Mouse (Mus musculus): ENCODE measurements around the gene Tango6. TPM values are rescaled to one million over a fixed set of nuclear protein-coding genes. Genes with fewer than 3 reads are reported as not detected.

Tango6 gene
- polyA plus RNA-seq (2014; fragmentation: Nextera tagmentation; extraction: Ambion mirVana): 8.5 and 14.5 TPM in 2 replicates

DNA sequence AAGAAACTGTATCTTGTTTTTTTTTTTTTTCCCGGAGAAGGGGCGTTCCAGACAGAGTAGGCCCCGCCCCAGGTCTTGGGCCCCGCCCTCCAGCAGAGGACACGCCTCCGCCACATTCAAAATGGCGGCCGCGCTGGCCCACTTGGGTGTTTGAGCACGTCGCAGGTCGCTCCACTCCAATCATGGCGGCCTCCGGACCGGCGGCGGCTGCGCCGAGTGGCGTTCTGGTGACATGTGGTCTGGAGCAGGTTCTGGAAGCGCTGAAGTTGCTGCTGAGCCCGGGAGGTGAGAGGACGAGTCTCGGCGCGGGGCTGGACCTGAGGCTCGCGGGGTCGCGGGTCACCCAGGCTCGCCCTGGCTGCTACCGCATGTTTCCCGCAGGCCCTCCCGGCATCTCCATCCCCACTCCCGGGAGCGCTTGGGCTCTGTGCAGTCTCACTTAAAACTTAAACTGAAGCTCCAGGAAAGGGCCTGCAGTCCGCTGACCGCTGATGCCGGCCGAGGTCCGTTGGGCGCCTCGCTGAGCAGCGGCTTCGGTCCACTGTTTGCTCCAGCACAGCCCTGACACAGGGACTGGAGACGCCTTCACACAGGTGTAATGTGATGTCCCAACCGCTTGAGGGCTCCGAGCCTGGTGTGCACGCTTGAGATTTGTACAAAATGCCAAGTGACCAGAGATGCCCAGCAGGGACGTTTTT, at the start of gene Tango6:
TSS of gene Tango6 (plus strand) at position 98 of the 698 bp plus-strand sequence.
- Histone ChIP-seq H3K4me1 (ENCODE audit: control insufficient read depth, insufficient read depth, low read length) (no peaks in the 10 kb centered on the region), H3K9ac (ENCODE audit: low read depth, low read length) (peak within 1 kb of the TSS; percentile 80), H3K9me3 (ENCODE audit: control insufficient read depth, low read length) (no peaks in the 10 kb centered on the region), H3K27me3 (ENCODE audit: control insufficient read depth, insufficient read depth, low read length) (no peaks in the 10 kb centered on the region), H3K27ac (ENCODE audit: low read depth, low read length) (peak within 1 kb of the TSS; percentile 95), H3K36me3 (ENCODE audit: control insufficient read depth, insufficient read depth, low read length) (no peaks in the 10 kb centered on the region), H3K4me2 (replicated peaks; ENCODE audit: low read depth, low read length) (peak within 1 kb of the TSS; percentile 44), H3K4me3 (ENCODE audit: low read length) (peak within 1 kb of the TSS; percentile 67)
- ATAC-seq (ENCODE audit: low FRiP score, low TSS enrichment): peak; percentile 97
- under 1% methylated on average over 49 of the region's 50 CpGs for WGBS

DNA sequence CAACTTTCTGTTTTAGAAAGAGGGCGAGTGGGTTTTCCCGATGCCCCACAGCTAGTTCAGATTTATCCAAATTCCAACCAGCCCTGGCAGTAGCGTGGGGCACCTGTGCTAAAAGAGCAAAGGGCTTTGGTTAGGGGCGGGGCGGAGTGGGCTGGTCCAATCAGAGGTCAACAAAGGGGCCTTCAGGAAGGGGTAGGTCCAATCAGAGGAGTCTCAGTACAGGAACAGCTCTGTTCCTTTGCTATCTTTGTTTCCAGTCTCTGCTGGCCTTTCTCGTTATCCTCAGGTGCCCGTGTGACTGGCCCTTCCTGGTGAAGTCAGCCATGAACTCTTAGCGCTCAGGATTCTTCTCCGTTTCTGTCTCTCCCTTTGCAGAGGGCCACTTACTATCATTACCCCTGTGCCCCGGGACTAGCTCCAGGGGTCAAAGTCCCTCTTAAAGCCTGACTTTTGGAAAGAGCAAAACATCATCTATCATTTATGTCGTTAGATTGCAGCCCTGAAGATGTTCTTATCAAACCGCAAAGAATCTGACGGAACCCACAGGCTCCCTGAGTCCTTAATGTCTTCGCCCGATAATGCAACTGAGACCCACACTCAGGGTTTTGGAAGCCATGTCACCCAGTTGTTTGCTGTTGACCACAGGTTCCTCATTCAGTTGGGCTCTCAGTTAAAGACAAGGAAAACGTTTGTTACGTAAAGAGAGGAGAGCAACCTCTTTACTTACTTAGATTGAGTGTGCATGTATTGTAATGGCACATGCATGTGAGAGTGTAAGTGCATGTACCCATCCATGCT, 49.3 kb upstream of the Tango6 start:
- H3K27me3 ChIP-seq (ENCODE audit: control insufficient read depth, insufficient read depth, low read length): no peaks in the 10 kb centered on the region
- no peaks in the 10 kb centered on the region for H3K36me3 ChIP-seq (ENCODE audit: control insufficient read depth, insufficient read depth, low read length)
- no peak overlapping the region for H3K4me2 ChIP-seq (replicated peaks; ENCODE audit: low read depth, low read length)
- peaks cover 10% of the 10 kb centered on the region; the same call in 1 of the 2 replicates for H3K4me1 ChIP-seq (ENCODE audit: control insufficient read depth, insufficient read depth, low read length)
- 64% methylated on average over 17 of the region's 17 CpGs for WGBS
- H3K9me3 ChIP-seq (ENCODE audit: control insufficient read depth, low read length): no peaks in the 10 kb centered on the region
- no peak overlapping the region for H3K4me3 ChIP-seq (ENCODE audit: low read length)
- no peak overlapping the region for H3K27ac ChIP-seq (ENCODE audit: low read depth, low read length)
- H3K9ac ChIP-seq (ENCODE audit: low read depth, low read length): no peak overlapping the region
- ATAC-seq (ENCODE audit: low FRiP score, low TSS enrichment): peak; percentile 63; the same call in 1 of the 2 replicates

DNA sequence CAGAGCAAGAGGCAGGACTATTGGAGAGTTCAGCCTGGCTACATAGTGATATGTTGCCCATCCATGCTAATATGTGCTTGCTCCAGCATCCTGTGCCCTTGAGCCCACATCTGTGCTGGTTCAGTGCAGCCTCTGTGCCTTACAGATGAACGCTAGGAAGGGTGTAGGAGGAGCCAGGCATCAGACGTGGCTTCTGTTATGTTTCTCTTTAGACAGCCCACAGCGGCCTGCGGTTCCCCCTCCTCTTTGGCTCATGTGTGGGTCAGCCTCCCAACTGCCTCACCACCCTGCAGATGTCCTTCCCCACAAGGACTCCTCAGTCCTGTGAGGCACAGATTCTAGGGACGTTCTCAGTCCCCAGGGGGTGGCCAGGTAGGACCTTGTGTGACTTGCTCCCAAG, 47.6 kb upstream of the Tango6 start:
- Histone ChIP-seq H3K27ac (ENCODE audit: low read depth, low read length) (no peak overlapping the region), H3K9me3 (ENCODE audit: control insufficient read depth, low read length) (no peaks in the 10 kb centered on the region), H3K27me3 (ENCODE audit: control insufficient read depth, insufficient read depth, low read length) (no peaks in the 10 kb centered on the region), H3K36me3 (ENCODE audit: control insufficient read depth, insufficient read depth, low read length) (no peaks in the 10 kb centered on the region), H3K4me2 (replicated peaks; ENCODE audit: low read depth, low read length) (no peak overlapping the region), H3K4me1 (ENCODE audit: control insufficient read depth, insufficient read depth, low read length) (peaks cover 10% of the 10 kb centered on the region; the same call in 1 of the 2 replicates), H3K9ac (ENCODE audit: low read depth, low read length) (no peak overlapping the region), H3K4me3 (ENCODE audit: low read length) (no peak overlapping the region)
- WGBS: 24% methylated on average over 5 of the region's 5 CpGs
- ATAC-seq (ENCODE audit: low FRiP score, low TSS enrichment): no peak

DNA sequence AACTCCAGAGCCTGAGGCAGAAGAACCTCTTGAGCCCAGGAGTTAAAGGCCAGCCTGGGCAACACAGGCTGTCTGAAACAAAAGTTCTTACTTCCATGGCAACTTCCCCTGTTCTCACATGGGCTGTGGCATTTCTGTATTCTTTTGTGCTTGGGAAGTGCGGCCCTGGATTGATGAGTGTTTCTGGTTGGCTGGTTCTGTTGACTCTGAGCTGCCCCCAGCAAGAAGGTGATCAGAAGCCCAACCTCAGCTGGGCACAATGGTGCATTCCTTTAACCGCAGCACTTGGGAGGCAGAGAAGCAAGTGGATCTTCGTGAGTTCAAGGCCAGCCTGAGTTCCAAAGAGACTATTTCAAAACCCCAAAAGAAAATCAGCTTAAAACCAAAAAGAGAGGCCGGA, 45.4 kb upstream of the Tango6 start:
- no peak for ATAC-seq (ENCODE audit: low FRiP score, low TSS enrichment)
- H3K36me3 ChIP-seq (ENCODE audit: control insufficient read depth, insufficient read depth, low read length): no peaks in the 10 kb centered on the region
- no peak overlapping the region for H3K4me3 ChIP-seq (ENCODE audit: low read length)
- no peaks in the 10 kb centered on the region for H3K9me3 ChIP-seq (ENCODE audit: control insufficient read depth, low read length)
- peak overlapping the region; percentile 44; the same call in 1 of the 2 replicates for H3K27ac ChIP-seq (ENCODE audit: low read depth, low read length)
- no peak overlapping the region for H3K9ac ChIP-seq (ENCODE audit: low read depth, low read length)
- 69% methylated on average over 4 of the region's 4 CpGs for WGBS
- peaks cover 10% of the 10 kb centered on the region; the same call in 1 of the 2 replicates for H3K4me1 ChIP-seq (ENCODE audit: control insufficient read depth, insufficient read depth, low read length)
- no peak overlapping the region for H3K4me2 ChIP-seq (replicated peaks; ENCODE audit: low read depth, low read length)
- H3K27me3 ChIP-seq (ENCODE audit: control insufficient read depth, insufficient read depth, low read length): no peaks in the 10 kb centered on the region

DNA sequence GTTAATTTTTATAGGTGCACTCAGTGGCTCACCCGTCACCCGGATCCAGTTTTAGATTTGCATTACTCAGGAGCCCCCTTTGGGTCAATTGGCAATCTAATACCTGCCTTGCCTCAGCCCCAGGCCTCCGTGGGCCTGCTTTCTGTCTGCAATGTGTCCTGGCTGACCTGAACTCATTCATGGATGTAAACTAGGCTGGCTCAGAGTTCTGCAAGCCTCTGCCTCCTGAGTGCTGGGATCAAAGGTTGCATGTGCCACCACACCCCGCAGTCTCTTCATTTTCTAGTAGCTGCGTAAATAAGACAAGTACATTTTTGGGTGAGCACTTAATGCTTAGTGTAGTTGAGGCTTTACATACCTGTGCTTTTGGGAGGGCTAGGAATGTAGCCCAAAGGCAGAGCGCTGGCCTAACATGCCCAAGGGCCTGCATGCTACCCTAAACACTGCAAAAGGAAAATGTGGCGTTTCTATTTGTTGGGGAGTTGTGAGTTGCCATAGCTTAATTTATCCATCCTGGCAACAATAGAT, 44.0 kb upstream of the Tango6 start:
- Histone ChIP-seq H3K4me1 (ENCODE audit: control insufficient read depth, insufficient read depth, low read length) (peaks cover 10% of the 10 kb centered on the region; the same call in 1 of the 2 replicates), H3K9ac (ENCODE audit: low read depth, low read length) (no peak overlapping the region), H3K4me2 (replicated peaks; ENCODE audit: low read depth, low read length) (no peak overlapping the region), H3K9me3 (ENCODE audit: control insufficient read depth, low read length) (no peaks in the 10 kb centered on the region), H3K4me3 (ENCODE audit: low read length) (no peak overlapping the region), H3K27me3 (ENCODE audit: control insufficient read depth, insufficient read depth, low read length) (no peaks in the 10 kb centered on the region), H3K27ac (ENCODE audit: low read depth, low read length) (no peak overlapping the region), H3K36me3 (ENCODE audit: control insufficient read depth, insufficient read depth, low read length) (no peaks in the 10 kb centered on the region)
- no peak for ATAC-seq (ENCODE audit: low FRiP score, low TSS enrichment)
- 83% methylated on average over 7 of the region's 7 CpGs for WGBS

DNA sequence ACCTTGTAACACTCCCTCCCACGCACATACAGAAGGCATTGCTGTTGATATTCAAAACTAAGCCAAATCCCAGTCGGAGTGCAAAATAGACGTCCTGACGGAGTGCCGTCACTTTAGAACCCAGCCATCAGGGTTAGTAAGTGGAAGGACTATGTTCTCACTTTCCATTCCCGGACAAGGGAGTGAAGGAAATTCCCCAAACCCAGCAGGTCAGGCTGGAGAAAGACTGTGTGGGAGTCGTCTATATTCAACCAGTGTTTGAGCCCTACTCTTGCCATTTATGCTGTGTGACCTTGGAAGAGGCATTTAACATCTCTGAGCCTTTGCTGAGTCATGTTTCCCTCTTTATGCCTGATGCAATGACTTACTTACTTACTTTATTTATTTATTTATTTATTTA, 42.7 kb upstream of the Tango6 start:
- WGBS: 73% methylated on average over 7 of the region's 7 CpGs
- no peak overlapping the region for H3K27ac ChIP-seq (ENCODE audit: low read depth, low read length)

DNA sequence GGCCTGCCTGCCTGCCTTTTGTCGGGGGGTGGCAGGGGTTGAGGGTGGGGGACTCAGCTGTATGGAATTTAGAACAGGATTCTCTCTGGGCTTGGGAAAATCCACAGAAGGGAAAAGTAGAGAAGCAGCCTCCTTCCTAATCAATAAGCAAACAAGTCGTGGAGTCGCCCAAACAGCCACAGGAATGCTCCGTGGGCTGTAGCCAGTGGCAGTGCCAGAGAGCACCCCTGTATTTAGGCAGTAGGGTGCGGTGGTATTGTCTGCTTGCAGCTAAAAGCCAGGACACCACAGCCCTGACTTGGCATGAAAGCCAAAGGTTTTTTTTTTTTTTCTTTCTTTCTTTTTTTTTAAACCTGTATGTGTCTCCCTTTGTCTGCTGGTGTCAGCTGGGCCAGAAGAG, 41.9 kb upstream of the Tango6 start:
- no peaks in the 10 kb centered on the region for H3K36me3 ChIP-seq (ENCODE audit: control insufficient read depth, insufficient read depth, low read length)
- 81% methylated on average over 5 of the region's 5 CpGs for WGBS
- H3K4me2 ChIP-seq (replicated peaks; ENCODE audit: low read depth, low read length): no peak overlapping the region
- H3K27me3 ChIP-seq (ENCODE audit: control insufficient read depth, insufficient read depth, low read length): no peaks in the 10 kb centered on the region
- no peak for ATAC-seq (ENCODE audit: low FRiP score, low TSS enrichment)
- no peak overlapping the region for H3K27ac ChIP-seq (ENCODE audit: low read depth, low read length)
- H3K4me1 ChIP-seq (ENCODE audit: control insufficient read depth, insufficient read depth, low read length): peaks cover 3% of the 10 kb centered on the region; the same call in 1 of the 2 replicates
- H3K9me3 ChIP-seq (ENCODE audit: control insufficient read depth, low read length): no peaks in the 10 kb centered on the region
- no peak overlapping the region for H3K9ac ChIP-seq (ENCODE audit: low read depth, low read length)
- H3K4me3 ChIP-seq (ENCODE audit: low read length): no peak overlapping the region

More for the DNA sequence above, 42.7 kb upstream of the Tango6 start:
- Histone ChIP-seq H3K9ac (ENCODE audit: low read depth, low read length) (no peak overlapping the region), H3K4me3 (ENCODE audit: low read length) (no peak overlapping the region), H3K36me3 (ENCODE audit: control insufficient read depth, insufficient read depth, low read length) (no peaks in the 10 kb centered on the region), H3K27me3 (ENCODE audit: control insufficient read depth, insufficient read depth, low read length) (no peaks in the 10 kb centered on the region), H3K4me2 (replicated peaks; ENCODE audit: low read depth, low read length) (no peak overlapping the region), H3K4me1 (ENCODE audit: control insufficient read depth, insufficient read depth, low read length) (peaks cover 8% of the 10 kb centered on the region; the same call in 1 of the 2 replicates), H3K9me3 (ENCODE audit: control insufficient read depth, low read length) (no peaks in the 10 kb centered on the region)
- ATAC-seq (ENCODE audit: low FRiP score, low TSS enrichment): no peak

DNA sequence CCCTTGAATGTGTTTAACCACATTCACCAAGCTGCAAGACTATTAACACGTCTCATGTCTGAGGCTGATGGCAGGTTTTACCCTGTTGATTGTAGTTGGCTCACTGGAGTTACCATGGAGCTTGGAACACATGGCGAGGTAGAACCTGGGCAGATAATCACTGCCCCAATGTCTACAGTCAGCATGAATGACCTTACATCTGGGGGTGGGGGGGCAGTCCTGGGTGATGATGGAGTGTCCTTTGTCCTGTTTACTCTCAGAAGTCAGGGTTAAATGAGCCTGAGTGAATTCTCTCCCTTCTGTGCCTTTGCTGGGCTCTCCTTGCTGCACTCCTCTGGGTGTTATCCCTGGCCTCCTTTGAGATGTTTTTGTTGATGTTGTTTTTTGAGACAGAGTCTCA, 40.7 kb upstream of the Tango6 start:
- no peak for ATAC-seq (ENCODE audit: low FRiP score, low TSS enrichment)

DNA sequence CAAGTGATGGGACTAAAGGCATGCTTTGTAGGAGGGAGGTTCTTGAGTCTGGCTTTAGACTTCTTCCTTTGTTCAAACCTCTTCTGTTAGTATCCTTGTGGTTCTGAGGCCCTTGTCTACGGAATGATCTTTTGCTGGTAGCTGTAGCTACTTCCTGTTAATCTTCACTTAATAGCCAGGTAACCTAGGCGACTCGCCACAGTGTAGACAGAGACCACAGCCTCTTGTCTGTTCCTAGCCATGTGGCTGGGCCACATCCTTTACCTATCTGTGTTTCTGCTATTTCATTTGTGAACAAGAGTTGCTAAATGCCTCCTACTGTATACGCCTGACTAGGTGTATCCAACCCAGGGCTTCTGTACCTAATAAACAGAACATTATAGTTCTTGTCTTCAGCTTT, 39.8 kb upstream of the Tango6 start:
- Histone ChIP-seq H3K4me2 (replicated peaks; ENCODE audit: low read depth, low read length) (no peak overlapping the region), H3K36me3 (ENCODE audit: control insufficient read depth, insufficient read depth, low read length) (no peaks in the 10 kb centered on the region), H3K27me3 (ENCODE audit: control insufficient read depth, insufficient read depth, low read length) (no peaks in the 10 kb centered on the region), H3K9me3 (ENCODE audit: control insufficient read depth, low read length) (no peaks in the 10 kb centered on the region), H3K9ac (ENCODE audit: low read depth, low read length) (no peak overlapping the region), H3K4me1 (ENCODE audit: control insufficient read depth, insufficient read depth, low read length) (no peaks in the 10 kb centered on the region), H3K27ac (ENCODE audit: low read depth, low read length) (no peak overlapping the region), H3K4me3 (ENCODE audit: low read length) (no peak overlapping the region)
- 81% methylated on average over 4 of the region's 4 CpGs for WGBS
- no peak for ATAC-seq (ENCODE audit: low FRiP score, low TSS enrichment)

More for the DNA sequence above, 40.7 kb upstream of the Tango6 start:
- H3K27ac ChIP-seq (ENCODE audit: low read depth, low read length): no peak overlapping the region
- no peak overlapping the region for H3K9ac ChIP-seq (ENCODE audit: low read depth, low read length)
- H3K4me3 ChIP-seq (ENCODE audit: low read length): no peak overlapping the region
- WGBS: 81% methylated on average over 2 of the region's 2 CpGs
- no peaks in the 10 kb centered on the region for H3K9me3 ChIP-seq (ENCODE audit: control insufficient read depth, low read length)
- no peak overlapping the region for H3K4me2 ChIP-seq (replicated peaks; ENCODE audit: low read depth, low read length)
- H3K4me1 ChIP-seq (ENCODE audit: control insufficient read depth, insufficient read depth, low read length): no peaks in the 10 kb centered on the region
- H3K27me3 ChIP-seq (ENCODE audit: control insufficient read depth, insufficient read depth, low read length): no peaks in the 10 kb centered on the region
- no peaks in the 10 kb centered on the region for H3K36me3 ChIP-seq (ENCODE audit: control insufficient read depth, insufficient read depth, low read length)
